Mouse (Mus musculus): ENCODE measurements at regions not wholly inside any gene's neighbourhood (a gene's known extent, or its start where the extent isn't known, plus 50 kb on each side); places are given as distances from the start of the nearest gene placed in this dataset.

DNA sequence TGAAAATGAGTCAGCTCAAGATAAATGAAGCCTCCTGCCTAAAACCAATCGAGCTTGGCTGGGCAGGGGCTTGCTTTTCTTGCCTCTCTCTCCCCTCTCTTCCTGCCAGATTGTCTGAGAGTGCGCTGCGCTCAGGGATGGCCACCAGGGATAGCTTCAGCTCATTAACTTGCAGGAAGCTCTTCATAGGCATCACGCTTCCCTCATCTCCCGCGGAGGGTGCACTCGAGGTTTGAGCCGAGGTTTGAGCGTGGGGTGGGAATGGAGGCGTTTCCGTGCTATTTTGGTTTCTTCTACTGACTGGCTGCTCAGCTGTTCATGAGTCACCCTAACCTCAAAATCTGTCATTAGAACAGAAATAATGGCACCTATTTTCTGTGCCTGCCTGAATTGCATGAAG is 227.7 kb downstream of the Spry2 start:
- TF ChIP-seq EP300 (IDR thresholded peaks at IDR 0.05; ENCODE audit: insufficient read depth, low read depth, low read length) (no peak), POLR2A (IDR thresholded peaks at IDR 0.05; ENCODE audit: insufficient read depth, low read length) (no peak)
